Mouse (Mus musculus) adrenal gland, adult 8-10 months (tissue): ENCODE measurements at regions not wholly inside any gene's neighbourhood (a gene's known extent, or its start where the extent isn't known, plus 50 kb on each side); places are given as distances from the start of the nearest gene placed in this dataset.

Source experiments
- DNase-seq: peaks from one replicate; pipeline ENCODE4 v3.0.0; 2022

- no peak for DNase-seq
These were observed 216.4 kb downstream of the Lrig3 start for GRCm38 (mm10) chr10:126182386-126182785.

- DNase-seq: no peak
These were observed 218.0 kb downstream of the Lrig3 start for GRCm38 (mm10) chr10:126183961-126184360.

- DNase-seq: no peak
These were observed 219.4 kb downstream of the Lrig3 start for GRCm38 (mm10) chr10:126185410-126185809.

- no peak for DNase-seq
These were observed 220.1 kb downstream of the Lrig3 start for GRCm38 (mm10) chr10:126186086-126186485.

- DNase-seq: no peak
These were observed 223.0 kb downstream of the Lrig3 start for GRCm38 (mm10) chr10:126189001-126189400.
